Mouse (Mus musculus) megakaryocyte, embryonic 14.5 days (primary cell): Measurements from ENCODE around the gene Otor.

Experiments
- FLI1 ChIP-seq: IDR thresholded peaks from 2 replicates; pipeline ENCODE4 v1.6.1; 2012; ENCODE audit warnings: low read length, inconsistent platforms, mixed read lengths
- GATA1 ChIP-seq: IDR thresholded peaks from 3 replicates; pipeline ENCODE4 v1.6.1; 2012; ENCODE audit warnings: mixed read lengths, low read length, inconsistent platforms, borderline replicate concordance

DNA sequence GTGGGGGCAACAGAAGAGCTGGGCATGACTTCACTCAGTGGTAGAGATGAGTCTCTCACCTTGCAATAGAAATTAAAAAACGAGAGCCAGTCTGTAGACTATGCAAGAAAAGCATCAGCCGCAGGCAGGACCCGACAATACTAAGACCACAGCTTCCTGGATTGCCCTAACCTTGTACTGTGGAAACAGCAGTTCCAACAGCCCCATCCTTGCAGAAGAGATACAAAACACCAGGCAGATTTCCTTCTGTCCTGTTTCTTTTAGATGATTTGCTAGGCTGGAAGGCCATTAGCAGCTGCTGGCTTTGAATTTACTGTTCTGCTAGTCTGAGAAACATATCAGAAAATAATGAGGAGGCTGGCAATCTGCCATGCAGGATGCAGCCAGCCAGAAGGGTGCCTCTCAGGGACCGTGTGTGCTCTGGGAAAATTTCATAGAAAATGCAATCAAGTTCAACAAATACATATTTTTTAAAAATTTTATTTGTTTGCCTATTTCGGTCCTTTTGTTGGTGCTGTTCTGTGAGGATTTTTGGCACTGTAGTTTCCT lies 52.9 kb downstream of the Otor start:
- TF ChIP-seq GATA1 (no peak), FLI1 (no peak)
